Mouse (Mus musculus): ENCODE data around the gene Tbc1d30. TPM values are rescaled to one million over a fixed set of nuclear protein-coding genes. Genes with fewer than 3 reads are reported as not detected.
A peak's percentile ranks its signal among the peaks of the same experiment; 100 is the strongest.

Tbc1d30 gene
- polyA plus RNA-seq, 1 experiment: 1.3 TPM

DNA sequence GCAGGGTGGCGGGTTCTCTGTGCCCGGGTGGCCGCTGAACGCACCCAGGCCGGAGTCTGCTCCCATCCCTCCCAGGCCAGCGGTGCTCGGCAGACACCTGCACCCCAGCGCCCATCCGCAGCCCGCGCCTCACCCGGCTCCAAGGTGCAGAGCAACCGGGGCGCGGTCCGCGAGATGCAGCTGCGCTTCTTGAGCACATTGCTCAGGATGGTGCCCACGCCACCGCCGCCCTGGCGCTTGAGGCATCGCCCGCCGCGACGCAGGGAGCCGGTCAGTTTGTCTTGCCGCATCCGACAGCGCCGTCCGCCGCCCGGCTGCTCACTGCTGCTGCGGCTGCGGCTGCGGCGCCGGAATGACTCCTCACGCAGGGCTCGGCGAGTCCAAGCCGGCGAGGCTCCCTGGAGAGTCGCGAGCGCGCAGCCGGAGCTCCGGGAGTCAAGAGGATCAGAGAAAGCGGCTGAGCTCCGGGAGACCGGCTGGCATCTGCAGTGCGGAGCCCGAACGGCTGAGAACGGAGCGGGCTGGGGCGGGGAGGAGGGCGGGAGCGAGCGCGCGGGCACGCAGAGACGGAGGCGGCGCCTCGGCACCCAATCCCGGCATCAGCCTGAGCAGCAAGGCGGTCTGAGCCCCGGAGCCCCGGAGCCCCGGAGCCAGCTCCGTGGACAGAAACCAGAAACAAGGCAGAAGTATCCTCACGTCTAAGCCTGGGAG is 40.4 kb downstream of the Tbc1d30 start:
- peak overlapping the region; percentile 71 for H3K4me3 ChIP-seq (ENCODE audit: control insufficient read depth, low read depth, low read length)
- no peak overlapping the region for H3K27ac ChIP-seq (ENCODE audit: control insufficient read depth, insufficient read depth, low read depth, low read length)
- no peaks in the 10 kb centered on the region for H3K36me3 ChIP-seq (ENCODE audit: control insufficient read depth, insufficient read depth, low read length)
- H3K4me1 ChIP-seq (ENCODE audit: control insufficient read depth, insufficient read depth, low read length): peaks cover 11% of the 10 kb centered on the region
- TF ChIP-seq CTCF (IDR thresholded peaks at IDR 0.05; ENCODE audit: control insufficient read depth, insufficient read depth, insufficient replicate concordance, low read depth, low read length): no peak
- TF ChIP-seq POLR2A (IDR thresholded peaks at IDR 0.05; ENCODE audit: control insufficient read depth, low read depth, low read length): no peak
- H3K27me3 ChIP-seq (ENCODE audit: control insufficient read depth, insufficient read depth, low read length): no peaks in the 10 kb centered on the region; the same call in 1 of the 2 replicates

- H3K27me3 ChIP-seq (ENCODE audit: control insufficient read depth, insufficient read depth, low read length): no peaks in the 10 kb centered on the region; the same call in 1 of the 2 replicates
- peak overlapping the region; percentile 71 for H3K4me3 ChIP-seq (ENCODE audit: control insufficient read depth, low read depth, low read length)
- peaks cover 11% of the 10 kb centered on the region for H3K4me1 ChIP-seq (ENCODE audit: control insufficient read depth, insufficient read depth, low read length)
- TF ChIP-seq POLR2A (IDR thresholded peaks at IDR 0.05; ENCODE audit: control insufficient read depth, low read depth, low read length) (no peak), CTCF (IDR thresholded peaks at IDR 0.05; ENCODE audit: control insufficient read depth, insufficient read depth, insufficient replicate concordance, low read depth, low read length) (no peak)
- no peaks in the 10 kb centered on the region for H3K36me3 ChIP-seq (ENCODE audit: control insufficient read depth, insufficient read depth, low read length)
- H3K27ac ChIP-seq (ENCODE audit: control insufficient read depth, insufficient read depth, low read depth, low read length): no peak overlapping the region
Measured at GRCm38 (mm10) chr10:121309801-121310510, 41.1 kb downstream of the Tbc1d30 start.

DNA sequence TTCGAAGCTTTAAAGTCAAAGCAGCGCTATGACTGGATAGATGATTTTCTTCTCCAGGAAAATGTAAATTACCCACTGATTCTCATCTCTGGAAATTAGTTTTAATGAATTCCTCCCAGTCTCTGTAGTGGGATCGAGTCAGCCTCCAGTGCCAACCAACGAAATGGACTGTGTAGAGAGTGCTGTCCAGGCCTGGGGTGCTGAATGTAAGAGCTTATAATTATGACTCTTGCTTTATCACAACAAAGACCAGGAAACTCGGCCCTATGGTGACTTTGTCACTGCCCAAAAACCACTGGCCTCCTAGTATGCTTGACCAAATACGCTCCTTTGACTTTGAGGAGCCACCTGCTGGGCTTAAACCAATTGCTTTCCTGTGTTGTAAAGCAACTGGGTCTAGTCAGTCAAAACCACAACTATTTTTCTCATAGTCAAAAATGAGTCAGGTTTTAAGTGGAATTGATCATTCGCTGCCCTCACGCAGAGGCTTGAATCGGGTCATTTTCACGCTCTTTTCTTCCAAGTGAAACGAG is 41.9 kb downstream of the Tbc1d30 start:
- H3K27me3 ChIP-seq (ENCODE audit: control insufficient read depth, insufficient read depth, low read length): no peaks in the 10 kb centered on the region; the same call in 1 of the 2 replicates
- no peak overlapping the region for H3K4me3 ChIP-seq (ENCODE audit: control insufficient read depth, low read depth, low read length)
- peaks cover 11% of the 10 kb centered on the region for H3K4me1 ChIP-seq (ENCODE audit: control insufficient read depth, insufficient read depth, low read length)
- H3K36me3 ChIP-seq (ENCODE audit: control insufficient read depth, insufficient read depth, low read length): no peaks in the 10 kb centered on the region
- TF ChIP-seq CTCF (IDR thresholded peaks at IDR 0.05; ENCODE audit: control insufficient read depth, insufficient read depth, insufficient replicate concordance, low read depth, low read length) (no peak), POLR2A (IDR thresholded peaks at IDR 0.05; ENCODE audit: control insufficient read depth, low read depth, low read length) (no peak)
- H3K27ac ChIP-seq (ENCODE audit: control insufficient read depth, insufficient read depth, low read depth, low read length): no peak overlapping the region

- H3K27ac ChIP-seq (ENCODE audit: control insufficient read depth, insufficient read depth, low read depth, low read length): no peak overlapping the region
- H3K4me3 ChIP-seq (ENCODE audit: control insufficient read depth, low read depth, low read length): no peak overlapping the region
- peaks cover 4% of the 10 kb centered on the region for H3K4me1 ChIP-seq (ENCODE audit: control insufficient read depth, insufficient read depth, low read length)
- TF ChIP-seq POLR2A (IDR thresholded peaks at IDR 0.05; ENCODE audit: control insufficient read depth, low read depth, low read length) (no peak), CTCF (IDR thresholded peaks at IDR 0.05; ENCODE audit: control insufficient read depth, insufficient read depth, insufficient replicate concordance, low read depth, low read length) (no peak)
- no peaks in the 10 kb centered on the region for H3K27me3 ChIP-seq (ENCODE audit: control insufficient read depth, insufficient read depth, low read length)
- H3K36me3 ChIP-seq (ENCODE audit: control insufficient read depth, insufficient read depth, low read length): no peaks in the 10 kb centered on the region
Measured at GRCm38 (mm10) chr10:121305441-121305840, 45.6 kb downstream of the Tbc1d30 start.

- TF ChIP-seq CTCF (IDR thresholded peaks at IDR 0.05; ENCODE audit: control insufficient read depth, insufficient read depth, insufficient replicate concordance, low read depth, low read length) (no peak), POLR2A (IDR thresholded peaks at IDR 0.05; ENCODE audit: control insufficient read depth, low read depth, low read length) (no peak)
Measured at GRCm38 (mm10) chr10:121303559-121303958, 47.5 kb downstream of the Tbc1d30 start.

DNA sequence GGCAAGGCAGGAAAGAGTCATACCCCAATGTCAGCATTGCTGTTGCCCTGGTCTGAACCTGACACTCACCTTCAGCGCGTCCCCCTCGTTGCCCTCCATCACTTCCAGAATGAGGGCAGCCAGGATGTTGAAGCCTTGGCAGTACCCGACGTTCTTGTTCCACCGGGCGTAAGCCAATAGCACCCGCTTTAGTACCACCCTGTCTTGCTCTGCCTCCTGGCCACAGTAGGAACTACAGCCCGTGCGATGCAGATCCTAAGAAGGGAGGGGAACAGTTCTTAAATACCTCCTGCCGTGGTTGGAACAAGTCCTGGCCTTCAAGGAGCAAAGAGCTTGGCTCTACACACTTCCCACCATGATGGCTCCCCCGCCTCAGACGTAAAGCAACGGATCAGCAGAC is 49.2 kb downstream of the Tbc1d30 start:
- Histone ChIP-seq H3K36me3 (ENCODE audit: control insufficient read depth, insufficient read depth, low read length) (no peaks in the 10 kb centered on the region), H3K4me3 (ENCODE audit: control insufficient read depth, low read depth, low read length) (no peak overlapping the region), H3K27ac (ENCODE audit: control insufficient read depth, insufficient read depth, low read depth, low read length) (no peak overlapping the region), H3K4me1 (ENCODE audit: control insufficient read depth, insufficient read depth, low read length) (peaks cover 4% of the 10 kb centered on the region; the same call in 1 of the 2 replicates), H3K27me3 (ENCODE audit: control insufficient read depth, insufficient read depth, low read length) (no peaks in the 10 kb centered on the region)
- TF ChIP-seq POLR2A (IDR thresholded peaks at IDR 0.05; ENCODE audit: control insufficient read depth, low read depth, low read length) (no peak), CTCF (IDR thresholded peaks at IDR 0.05; ENCODE audit: control insufficient read depth, insufficient read depth, insufficient replicate concordance, low read depth, low read length) (no peak)

More at GRCm38 (mm10) chr10:121303559-121303958, 47.5 kb downstream of the Tbc1d30 start:
- Histone ChIP-seq H3K27ac (ENCODE audit: control insufficient read depth, insufficient read depth, low read depth, low read length) (no peak overlapping the region), H3K4me3 (ENCODE audit: control insufficient read depth, low read depth, low read length) (no peak overlapping the region), H3K36me3 (ENCODE audit: control insufficient read depth, insufficient read depth, low read length) (no peaks in the 10 kb centered on the region), H3K27me3 (ENCODE audit: control insufficient read depth, insufficient read depth, low read length) (no peaks in the 10 kb centered on the region), H3K4me1 (ENCODE audit: control insufficient read depth, insufficient read depth, low read length) (no peaks in the 10 kb centered on the region)

GRCm38 (mm10) chr10:121300659-121301058 is 50.4 kb downstream of the Tbc1d30 start:
- peaks cover 5% of the 10 kb centered on the region; the same call in 1 of the 2 replicates for H3K4me1 ChIP-seq (ENCODE audit: control insufficient read depth, insufficient read depth, low read length)
- no peaks in the 10 kb centered on the region for H3K36me3 ChIP-seq (ENCODE audit: control insufficient read depth, insufficient read depth, low read length)
- H3K27me3 ChIP-seq (ENCODE audit: control insufficient read depth, insufficient read depth, low read length): no peaks in the 10 kb centered on the region
- no peak overlapping the region for H3K27ac ChIP-seq (ENCODE audit: control insufficient read depth, insufficient read depth, low read depth, low read length)
- H3K4me3 ChIP-seq (ENCODE audit: control insufficient read depth, low read depth, low read length): no peak overlapping the region
- TF ChIP-seq POLR2A (IDR thresholded peaks at IDR 0.05; ENCODE audit: control insufficient read depth, low read depth, low read length) (no peak), CTCF (IDR thresholded peaks at IDR 0.05; ENCODE audit: control insufficient read depth, insufficient read depth, insufficient replicate concordance, low read depth, low read length) (no peak)
